Mouse (Mus musculus) heart, embryonic 15.5 days (tissue): ENCODE results near the gene Plcl2. TPM values are rescaled to one million over a fixed set of nuclear protein-coding genes. Genes with fewer than 3 reads are reported as not detected.
"Not testable (repeated sequence)": the region's sequence is repeated elsewhere in the genome, so short reads cannot be mapped to it uniquely, and the experiment has no call there.

Source experiments
- ATAC-seq: fragments of 200-750 bp; cut with Nextera tagmentation; replicated peaks from 2 replicates; pipeline ENCODE4 v1.8.0; 2017; ENCODE audit warnings: low read depth, moderate TSS enrichment; ENCODE audit not compliant: insufficient number of reproducible peaks, insufficient read depth, low FRiP score
- H3K27ac ChIP-seq: fragments of 300-500 bp; sonication (generic); 2 replicates; pipeline ENCODE4 v1.5.1; 2015; ENCODE audit warnings: mild to moderate bottlenecking, inconsistent platforms
- H3K27me3 ChIP-seq: fragments of 300-500 bp; sonication (generic); 2 replicates; pipeline ENCODE4 v1.6.1; 2015; ENCODE audit warnings: inconsistent platforms
- H3K36me3 ChIP-seq: fragments of 300-500 bp; sonication (generic); 2 replicates; pipeline ENCODE4 v1.6.1; 2015; ENCODE audit warnings: mild to moderate bottlenecking, inconsistent platforms
- H3K4me1 ChIP-seq: fragments of 300-500 bp; sonication (generic); replicated peaks from 2 replicates; pipeline ENCODE4 v1.6.1; 2015; ENCODE audit warnings: inconsistent platforms
- H3K4me2 ChIP-seq: fragments of 300-500 bp; sonication (generic); 2 replicates; pipeline ENCODE4 v1.6.1; 2015; ENCODE audit warnings: inconsistent platforms, mild to moderate bottlenecking, moderate library complexity
- H3K4me3 ChIP-seq: fragments of 300-500 bp; sonication (generic); 2 replicates; pipeline ENCODE4 v1.5.1; 2015; ENCODE audit warnings: mild to moderate bottlenecking, inconsistent platforms
- H3K9ac ChIP-seq: fragments of 300-500 bp; sonication (generic); 2 replicates; pipeline ENCODE4 v1.6.1; 2015; ENCODE audit warnings: mild to moderate bottlenecking, inconsistent platforms
- H3K9me3 ChIP-seq: fragments of 300-500 bp; sonication (generic); replicated peaks from 2 replicates; pipeline ENCODE4 v1.6.1; 2016; ENCODE audit warnings: inconsistent platforms
- WGBS: fragments of 180-500 bp; shearing (Covaris S2); methylation state at CpG from one replicate; pipeline ENCODE4 v1.1.7; 2015; ENCODE audit warnings: mixed read lengths; 5-methylcytosine and 5-hydroxymethylcytosine counted together
- polyA plus RNA-seq: library from polyadenylated mRNA; unstranded; fragments of >200 nt; fragmentation: Nextera tagmentation; extraction: Ambion mirVana; gene quantifications from 2 replicates; pipeline ENCODE4 v1.2.1, GENCODE M21; 2015

Plcl2 gene
- polyA plus RNA-seq, 1 experiment from 2014 or later, result 2.9 TPM

DNA sequence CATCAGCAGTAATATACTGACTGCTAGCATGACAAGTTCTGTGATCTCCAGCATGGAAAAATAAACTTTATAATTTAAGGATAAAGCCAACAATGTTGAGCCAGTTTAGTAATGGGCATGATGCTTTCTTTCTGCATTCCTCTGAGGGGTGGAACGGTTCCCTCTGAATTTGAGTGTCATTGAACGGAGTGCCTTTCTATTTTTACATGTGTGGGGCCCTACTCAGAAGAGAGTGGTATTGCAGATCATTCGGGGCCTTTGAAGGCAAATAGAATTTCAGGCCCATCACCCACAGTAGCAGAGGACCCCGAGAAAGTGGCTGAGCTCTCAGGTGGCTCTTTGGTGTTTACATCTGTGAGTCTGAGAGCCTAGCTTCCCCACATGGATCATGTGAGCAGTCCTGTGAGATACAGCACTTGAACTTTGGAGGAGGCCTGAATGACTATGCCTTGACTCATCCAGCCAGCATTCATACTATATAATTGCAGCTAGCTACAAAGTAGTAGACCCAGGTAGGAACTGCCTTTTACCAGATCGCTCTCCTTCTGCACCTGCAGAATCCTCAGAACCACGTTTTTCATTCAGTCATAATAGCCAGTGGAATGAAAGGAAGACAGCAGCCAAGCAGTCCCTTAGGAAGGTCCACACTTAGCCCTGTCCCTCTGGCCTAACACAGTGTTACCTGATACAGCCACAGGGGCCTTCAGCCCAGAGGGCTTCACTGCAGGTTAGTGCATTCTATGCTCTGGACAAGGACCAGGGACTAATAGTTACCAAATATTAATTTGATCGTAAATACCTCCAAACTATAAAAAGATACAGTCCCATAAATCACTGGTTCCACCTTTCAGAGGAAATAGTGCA, 125.0 kb downstream of the Plcl2 start:
- Histone ChIP-seq H3K27me3 (no peaks in the 10 kb centered on the region), H3K4me1 (peaks cover 18% of the 10 kb centered on the region), H3K9me3 (no peaks in the 10 kb centered on the region), H3K27ac (peak overlapping the region; percentile 60), H3K36me3 (no peaks in the 10 kb centered on the region), H3K9ac (no peak overlapping the region), H3K4me2 (no peak overlapping the region), H3K4me3 (no peak overlapping the region)
- 42% methylated on average over 7 of the region's 7 CpGs for WGBS
- ATAC-seq, result peak; percentile 78

DNA sequence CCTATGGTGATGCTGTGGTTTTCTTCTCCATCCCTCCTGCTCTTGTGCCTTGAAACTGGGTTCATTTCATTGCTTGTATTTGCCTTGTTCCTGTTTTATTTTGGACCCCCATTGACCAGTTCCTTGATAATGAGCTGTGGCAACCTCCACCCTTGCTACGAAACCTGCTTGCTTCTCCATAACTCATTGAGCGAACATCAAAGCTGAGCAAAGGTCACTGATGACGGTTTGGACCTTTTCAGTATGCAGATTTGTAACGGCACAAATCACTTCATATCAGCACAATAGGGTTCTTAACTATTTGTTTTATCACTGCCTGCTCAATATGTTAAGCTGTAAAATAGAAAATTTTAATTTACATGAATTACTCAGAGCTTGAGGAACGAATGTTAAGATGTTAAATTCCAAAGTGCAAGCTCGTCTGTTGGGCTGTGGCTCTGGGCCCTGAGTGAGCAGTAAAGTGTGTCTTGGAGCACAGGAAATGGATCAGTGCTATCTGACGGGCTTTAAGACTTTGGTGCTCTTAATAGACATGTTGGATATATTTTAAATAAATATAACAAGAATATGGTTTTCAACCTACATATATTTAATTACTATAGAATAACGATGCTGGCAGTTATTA, 126.9 kb downstream of the Plcl2 start:
- Histone ChIP-seq H3K27ac (no peak overlapping the region), H3K27me3 (no peaks in the 10 kb centered on the region), H3K9me3 (no peaks in the 10 kb centered on the region), H3K36me3 (no peaks in the 10 kb centered on the region), H3K4me1 (peaks cover 18% of the 10 kb centered on the region), H3K4me3 (no peak overlapping the region), H3K4me2 (no peak overlapping the region), H3K9ac (no peak overlapping the region)
- ATAC-seq, result no peak
- WGBS, result 80% methylated on average over 8 of the region's 8 CpGs

DNA sequence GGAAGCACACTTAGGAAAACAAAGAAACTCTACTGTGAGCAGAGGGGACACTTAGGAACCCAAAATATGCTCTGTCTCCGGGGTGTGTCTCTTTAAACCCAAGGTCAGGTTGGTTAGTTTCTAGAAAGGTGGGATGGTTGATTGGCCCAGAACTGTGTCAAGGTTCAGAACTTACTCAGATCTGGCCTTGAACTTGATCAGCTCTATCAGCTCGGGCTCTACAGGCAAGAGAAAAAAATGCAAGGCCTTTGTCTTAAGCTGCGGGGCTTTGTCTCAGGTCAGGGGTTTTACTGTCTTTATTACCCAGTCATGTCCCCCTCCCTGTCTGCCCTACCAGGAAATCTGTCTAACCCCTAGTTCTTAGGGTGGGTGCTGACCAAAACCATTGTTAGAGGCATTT, 129.6 kb downstream of the Plcl2 start:
- no peak overlapping the region for H3K9ac ChIP-seq
- peaks cover 27% of the 10 kb centered on the region for H3K4me1 ChIP-seq
- H3K27ac ChIP-seq, result no peak overlapping the region
- ATAC-seq, result no peak
- no peak overlapping the region for H3K4me2 ChIP-seq
- no peaks in the 10 kb centered on the region for H3K36me3 ChIP-seq
- WGBS, result 84% methylated on average over 3 of the region's 3 CpGs
- H3K9me3 ChIP-seq, result no peaks in the 10 kb centered on the region
- no peaks in the 10 kb centered on the region for H3K27me3 ChIP-seq
- no peak overlapping the region for H3K4me3 ChIP-seq

DNA sequence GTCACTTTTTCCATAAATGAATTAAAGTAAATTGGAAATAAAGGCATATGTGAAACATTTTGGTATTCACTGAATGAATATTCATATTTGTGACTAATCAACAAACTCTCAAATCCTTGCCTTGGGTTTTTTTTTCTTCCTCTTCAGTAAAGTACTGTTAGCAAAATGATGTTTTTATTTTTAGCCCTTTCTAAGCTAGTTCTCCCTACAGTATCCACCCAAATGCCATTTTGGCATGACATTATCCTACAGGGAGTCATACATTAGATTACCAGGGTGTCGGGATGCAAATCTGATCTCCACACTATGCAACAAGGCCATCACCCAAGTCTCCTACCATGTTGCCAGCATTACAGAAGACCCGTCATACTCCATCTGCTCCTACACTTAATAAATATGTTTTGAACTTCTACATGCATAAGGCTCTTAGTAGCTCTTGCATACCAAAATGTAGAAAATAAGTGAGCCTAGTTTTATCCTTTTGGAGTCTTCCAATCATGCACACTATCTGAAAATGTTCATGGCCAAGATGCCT, 131.9 kb downstream of the Plcl2 start:
- Histone ChIP-seq H3K36me3 (no peaks in the 10 kb centered on the region), H3K27ac (no peak overlapping the region), H3K9ac (no peak overlapping the region), H3K27me3 (no peaks in the 10 kb centered on the region), H3K9me3 (no peaks in the 10 kb centered on the region), H3K4me3 (no peak overlapping the region), H3K4me1 (peaks cover 13% of the 10 kb centered on the region), H3K4me2 (no peak overlapping the region)
- no peak for ATAC-seq
- WGBS, result 94% methylated on average over 2 of the region's 2 CpGs

DNA sequence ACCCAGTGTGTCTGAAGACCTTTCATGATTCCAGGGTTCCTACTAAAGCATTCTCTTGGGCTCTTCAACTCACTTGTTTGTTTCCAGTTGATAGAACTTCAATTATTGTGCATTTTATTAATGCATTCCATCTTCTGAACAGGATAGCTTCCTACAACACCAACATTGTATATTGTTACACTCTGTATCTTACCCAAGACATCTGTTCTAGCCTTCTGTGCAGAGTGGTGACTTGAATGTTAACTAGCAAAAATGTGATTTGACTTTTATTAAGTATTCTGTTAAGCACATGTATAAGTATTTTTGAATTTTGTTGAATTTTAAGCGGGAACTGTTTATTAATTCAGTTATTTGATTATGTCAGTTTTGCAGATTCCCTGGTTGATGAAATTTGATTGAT, 132.7 kb downstream of the Plcl2 start:
- ATAC-seq, result no peak
- Histone ChIP-seq H3K4me1 (peaks cover 13% of the 10 kb centered on the region), H3K27ac (no peak overlapping the region), H3K9ac (no peak overlapping the region), H3K9me3 (no peaks in the 10 kb centered on the region), H3K4me3 (no peak overlapping the region), H3K36me3 (no peaks in the 10 kb centered on the region), H3K4me2 (no peak overlapping the region), H3K27me3 (no peaks in the 10 kb centered on the region)
- WGBS, result 93% methylated on average over 1 of the region's 1 CpGs

DNA sequence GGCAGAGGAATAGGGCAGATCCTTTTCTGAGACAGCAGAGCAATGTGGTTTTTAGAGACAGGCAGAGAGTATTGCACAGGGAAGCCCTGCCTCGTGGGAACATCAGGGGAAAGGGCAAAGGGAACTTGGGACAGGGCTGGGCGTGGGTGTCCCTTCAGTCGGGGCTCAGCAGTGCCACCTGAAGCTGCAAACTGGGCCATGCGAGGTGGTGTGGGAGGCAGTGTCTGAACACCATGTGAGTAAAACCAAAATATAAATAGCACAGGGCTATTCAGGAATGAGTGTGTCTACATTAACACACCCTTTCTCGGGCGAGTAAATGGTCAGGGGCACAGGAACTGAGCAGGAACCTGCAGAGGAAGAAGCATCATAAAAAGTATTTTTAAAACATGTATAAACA, 134.2 kb downstream of the Plcl2 start:
- Histone ChIP-seq H3K36me3 (peaks cover 2% of the 10 kb centered on the region; the same call in 1 of the 2 replicates), H3K4me1 (peaks cover 13% of the 10 kb centered on the region), H3K27me3 (no peaks in the 10 kb centered on the region), H3K9me3 (0 out of 2 replicates have a peak, but pooled peaks cover 5% of the 10 kb centered on the region), H3K27ac (peak overlapping the region; percentile 62), H3K4me3 (no peak overlapping the region), H3K9ac (no peak overlapping the region), H3K4me2 (peak overlapping the region; percentile 38)
- 27% methylated on average over 6 of the region's 6 CpGs for WGBS
- peak; percentile 68 for ATAC-seq

DNA sequence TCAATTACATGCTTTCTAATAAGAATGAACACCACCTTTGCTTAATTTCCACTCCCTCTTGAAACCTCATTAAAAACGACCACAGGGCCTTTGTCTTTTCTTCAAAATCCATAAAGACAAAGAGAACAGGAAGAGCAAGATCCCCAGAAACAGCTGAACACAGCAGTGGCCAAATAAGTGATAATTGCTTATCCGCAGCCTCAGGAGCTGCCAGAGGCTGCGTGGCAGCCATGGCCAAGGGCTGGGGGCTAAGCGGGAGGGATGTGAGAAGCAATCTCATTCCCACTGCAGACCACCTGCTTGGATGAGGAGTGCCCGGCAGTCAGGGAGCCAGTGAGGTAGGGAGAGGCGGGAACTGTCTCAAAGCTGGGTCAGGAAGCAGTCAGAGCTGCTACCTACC, 134.8 kb downstream of the Plcl2 start:
- Histone ChIP-seq H3K4me1 (peaks cover 13% of the 10 kb centered on the region), H3K27ac (peak overlapping the region; percentile 62), H3K4me2 (peak overlapping the region; percentile 38), H3K4me3 (no peak overlapping the region), H3K36me3 (peaks cover 5% of the 10 kb centered on the region; the same call in 1 of the 2 replicates), H3K9ac (no peak overlapping the region), H3K27me3 (no peaks in the 10 kb centered on the region), H3K9me3 (0 out of 2 replicates have a peak, but pooled peaks cover 5% of the 10 kb centered on the region)
- ATAC-seq, result no peak
- WGBS, result 34% methylated on average over 6 of the region's 6 CpGs

DNA sequence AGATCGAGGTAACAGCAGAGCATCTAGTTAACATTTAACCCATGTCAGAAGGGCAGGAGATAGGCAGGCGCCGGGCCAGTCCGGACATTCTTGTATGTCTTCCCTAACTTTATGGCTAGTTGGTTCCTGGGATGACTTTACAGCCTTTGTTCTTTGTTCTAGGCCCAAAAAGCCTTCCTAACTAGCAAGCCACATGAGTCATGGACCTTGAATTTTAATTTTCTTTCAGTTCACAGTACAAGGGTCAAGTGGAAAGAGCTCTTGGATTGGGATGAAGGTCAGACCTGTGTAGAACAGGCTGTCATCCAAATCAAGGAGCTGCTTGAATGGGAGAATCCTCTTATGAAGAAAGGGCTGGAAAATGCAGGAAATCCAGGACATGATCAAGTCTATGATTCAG, 138.9 kb downstream of the Plcl2 start:
- H3K27me3 ChIP-seq, H3K36me3 ChIP-seq, ATAC-seq, H3K9me3 ChIP-seq, H3K27ac ChIP-seq, H3K4me2 ChIP-seq, H3K4me3 ChIP-seq, H3K9ac ChIP-seq: not testable (repeated sequence)
- 95% methylated on average over 4 of the region's 4 CpGs for WGBS
- H3K4me1 ChIP-seq, result peaks cover 11% of the 10 kb centered on the region

DNA sequence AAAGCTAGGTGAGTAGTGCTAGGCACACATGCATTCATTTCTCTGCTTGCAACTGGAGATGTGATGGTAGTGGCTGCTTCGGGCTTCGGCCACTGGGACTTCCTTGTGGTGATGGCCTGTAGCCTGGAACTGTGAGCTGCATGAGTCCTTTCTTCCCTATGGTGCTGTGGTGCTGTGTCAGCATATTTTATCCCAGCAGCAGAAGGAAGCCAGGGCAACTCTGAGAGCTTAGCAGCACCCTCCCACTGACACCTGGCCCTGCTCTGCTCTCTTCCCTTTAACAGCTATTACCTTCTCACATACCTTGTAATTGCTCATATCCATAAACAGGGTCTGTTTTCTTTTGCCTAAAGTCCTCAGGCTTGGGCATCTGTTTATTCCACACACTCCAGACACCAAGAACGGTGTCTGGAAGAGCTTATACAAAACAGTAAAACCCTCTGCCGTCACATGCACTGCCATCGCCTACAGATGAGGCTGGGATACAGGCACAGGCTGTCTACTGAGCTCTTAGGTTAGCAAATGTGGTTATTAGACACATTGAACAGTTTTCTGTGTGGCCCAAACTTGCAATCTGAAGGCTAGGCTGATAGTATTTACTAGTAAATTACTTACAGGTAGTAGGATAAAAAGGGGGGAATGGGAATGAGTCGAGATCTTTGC, 139.7 kb downstream of the Plcl2 start:
- 0 out of 2 replicates have a peak, but pooled peaks cover 5% of the 10 kb centered on the region for H3K9me3 ChIP-seq
- no peak overlapping the region for H3K4me2 ChIP-seq
- H3K27ac ChIP-seq, result no peak overlapping the region
- H3K4me3 ChIP-seq, result no peak overlapping the region
- H3K36me3 ChIP-seq, result peaks cover 5% of the 10 kb centered on the region; the same call in 1 of the 2 replicates
- no peaks in the 10 kb centered on the region for H3K27me3 ChIP-seq
- H3K4me1 ChIP-seq, result peaks cover 3% of the 10 kb centered on the region
- no peak for ATAC-seq
- 94% methylated on average over 6 of the region's 6 CpGs for WGBS
- H3K9ac ChIP-seq, result no peak overlapping the region

DNA sequence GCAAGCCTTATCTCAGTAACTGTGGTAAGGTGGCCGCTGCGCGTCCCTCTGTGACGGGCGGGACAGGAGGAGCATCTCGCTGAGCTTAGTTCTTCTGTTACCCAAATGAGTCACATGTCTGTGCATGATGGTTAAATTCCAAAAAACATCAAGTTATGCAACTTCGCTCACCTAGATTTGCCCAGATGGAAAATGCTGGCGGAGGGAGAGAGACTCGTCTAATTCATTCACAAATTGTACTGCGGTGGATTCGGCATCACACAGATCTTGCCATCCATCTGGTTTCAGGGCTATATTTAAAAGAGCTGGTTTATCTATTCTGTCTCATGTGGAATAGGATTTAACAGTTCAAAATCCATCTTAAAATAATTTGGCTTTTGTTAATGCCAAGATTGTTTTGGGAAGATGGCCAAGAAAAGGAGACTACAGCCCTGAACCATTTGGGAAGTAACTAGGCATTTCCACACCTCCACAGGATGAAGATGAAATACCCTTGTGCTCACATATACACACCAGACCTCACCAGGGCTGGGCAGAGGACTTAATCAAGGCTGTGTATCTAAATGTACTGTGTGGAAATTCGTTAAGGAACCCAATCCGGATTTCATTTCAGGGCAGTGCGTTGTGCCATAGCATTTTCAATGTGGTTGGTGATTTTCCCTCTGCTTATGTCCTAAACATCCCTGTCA, 141.5 kb downstream of the Plcl2 start:
- Histone ChIP-seq H3K36me3 (peaks cover 5% of the 10 kb centered on the region; the same call in 1 of the 2 replicates), H3K27ac (no peak overlapping the region)
- WGBS, result 89% methylated on average over 14 of the region's 14 CpGs

More for the DNA sequence above, 141.5 kb downstream of the Plcl2 start:
- 0 out of 2 replicates have a peak, but pooled peaks cover 5% of the 10 kb centered on the region for H3K9me3 ChIP-seq
- no peak overlapping the region for H3K4me3 ChIP-seq
- H3K4me2 ChIP-seq, result no peak overlapping the region
- H3K27me3 ChIP-seq, result no peaks in the 10 kb centered on the region
- no peak for ATAC-seq
- H3K4me1 ChIP-seq, result peaks cover 9% of the 10 kb centered on the region
- no peak overlapping the region for H3K9ac ChIP-seq
